Mouse (Mus musculus): ENCODE results near the gene Vmn2r118. TPM values are rescaled to one million over a fixed set of nuclear protein-coding genes. Genes with fewer than 3 reads are reported as not detected.

Gene Vmn2r118
- polyA plus RNA-seq (2015; fragmentation: Nextera tagmentation; extraction: Ambion mirVana) = not detected in 2 replicates

GRCm38 (mm10) chr17:55625092-55625491, at the start of gene Vmn2r118:
TSS of gene Vmn2r118 (minus strand) at chr17:55625192.

Other genes with a start within 250 kb of the Vmn2r118 start
- 21.4 and 26.4 TPM in 2 replicates for gene St6gal2, start 179.8 kb downstream of the Vmn2r118 start, polyA plus RNA-seq (2015; fragmentation: Nextera tagmentation; extraction: Ambion mirVana)
- gene Pot1b, start 87.4 kb upstream of the Vmn2r118 start, polyA plus RNA-seq (2015; fragmentation: Nextera tagmentation; extraction: Ambion mirVana) = 3.0 and 3.6 TPM in 2 replicates
- 0.08 and 0.09 TPM in 2 replicates for gene Adgre4, start 124.8 kb upstream of the Vmn2r118 start, polyA plus RNA-seq (2015; fragmentation: Nextera tagmentation; extraction: Ambion mirVana)

Data from neural tube, postnatal 0 days (tissue).